In the genomic region with DNA sequence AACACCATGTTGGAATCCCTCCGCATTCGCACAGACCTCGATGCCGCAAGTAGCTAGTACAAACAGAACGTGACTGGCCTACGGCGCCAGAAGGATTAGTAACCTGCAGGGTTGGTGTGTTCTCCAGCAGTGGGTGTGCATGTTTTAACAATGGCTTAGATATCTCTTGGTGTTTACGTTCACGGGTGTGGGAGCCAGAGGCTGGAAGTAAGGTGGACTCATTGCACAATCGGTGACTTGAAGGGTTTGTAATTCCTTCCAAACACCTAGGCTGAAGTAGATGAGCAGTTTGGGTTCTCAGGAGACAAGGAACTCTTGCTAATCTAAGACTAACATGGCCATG, we compare ENCODE assay signal across 16 mouse cellular contexts. TPM values are rescaled to one million over a fixed set of nuclear protein-coding genes. Genes with fewer than 3 reads are reported as not detected.
A peak's percentile ranks its signal among the peaks of the same experiment; 100 is the strongest.
DNase-seq lines count a peak whose midpoint lies in the region; ATAC-seq and TF ChIP-seq lines count a peak whose summit lies in the region.
"Had no signal": no experiment of that assay in that cellular context is flagged by ENCODE, and none has a peak within 500 bp of the region (broad histone marks: within the 10 kb centered on the region; RNA-seq: fewer than 3 reads in every experiment).

No protein-coding gene starts in this region.

- H3K9me3 ChIP-seq in intestine, embryonic 14.5 days (ENCODE audit: control insufficient read depth, low read length), result no peaks in the 10 kb centered on the region
- no peaks in the 10 kb centered on the region for H3K9me3 ChIP-seq in intestine, postnatal 0 days (ENCODE audit: control insufficient read depth)
- no peaks in the 10 kb centered on the region for H3K9me3 ChIP-seq in midbrain, embryonic 12.5 days
- no peaks in the 10 kb centered on the region for H3K9me3 ChIP-seq in midbrain, postnatal 0 days (ENCODE audit: low read length)
- no peaks in the 10 kb centered on the region for H3K9me3 ChIP-seq in stomach, embryonic 15.5 days
- H3K9me3 ChIP-seq: G1E; limb, embryonic 12.5 days had no signal

- H3K36me3 ChIP-seq in intestine, embryonic 14.5 days (ENCODE audit: control insufficient read depth, insufficient read depth, low read length), result peaks cover 43% of the 10 kb centered on the region
- peaks cover 27% of the 10 kb centered on the region for H3K36me3 ChIP-seq in intestine, postnatal 0 days (ENCODE audit: control insufficient read depth, insufficient read depth)
- H3K36me3 ChIP-seq in midbrain, embryonic 12.5 days, result peaks cover 40% of the 10 kb centered on the region
- peaks cover 45% of the 10 kb centered on the region for H3K36me3 ChIP-seq in midbrain, postnatal 0 days (ENCODE audit: insufficient read depth, low read length)
- peaks cover 17% of the 10 kb centered on the region for H3K36me3 ChIP-seq in stomach, embryonic 15.5 days

- no peak for TF ChIP-seq CTCF in intestine, postnatal 0 days (IDR thresholded peaks at IDR 0.05; ENCODE audit: low read depth)
- TF ChIP-seq CTCF in midbrain, postnatal 0 days (IDR thresholded peaks at IDR 0.05), result no peak

- no peak overlapping the region for H3K27ac ChIP-seq in intestine, embryonic 14.5 days (ENCODE audit: low read depth)
- no peak overlapping the region for H3K27ac ChIP-seq in intestine, postnatal 0 days (ENCODE audit: low read depth, low read length)
- H3K27ac ChIP-seq in midbrain, embryonic 12.5 days (replicated peaks), result no peak overlapping the region
- H3K27ac ChIP-seq in midbrain, postnatal 0 days (ENCODE audit: low read depth, low read length), result no peak overlapping the region
- no peak overlapping the region for H3K27ac ChIP-seq in stomach, embryonic 15.5 days
- H3K27ac ChIP-seq: hindbrain, embryonic 14.5 days; limb, embryonic 12.5 days had no signal

- no peak overlapping the region for H3K4me3 ChIP-seq in intestine, embryonic 14.5 days (ENCODE audit: low read depth, low read length)
- H3K4me3 ChIP-seq in intestine, postnatal 0 days (ENCODE audit: low read depth, low read length), result no peak overlapping the region
- H3K4me3 ChIP-seq in midbrain, embryonic 12.5 days, result no peak overlapping the region
- no peak overlapping the region for H3K4me3 ChIP-seq in midbrain, postnatal 0 days (ENCODE audit: low read depth, low read length)
- H3K4me3 ChIP-seq in stomach, embryonic 15.5 days (replicated peaks), result no peak overlapping the region
- H3K4me3 ChIP-seq: limb, embryonic 12.5 days had no signal

- no peaks in the 10 kb centered on the region for H3K27me3 ChIP-seq in intestine, embryonic 14.5 days (replicated peaks; ENCODE audit: control insufficient read depth, insufficient read depth, low read length)
- no peaks in the 10 kb centered on the region for H3K27me3 ChIP-seq in intestine, postnatal 0 days (replicated peaks; ENCODE audit: control insufficient read depth, insufficient read depth, low read length)
- no peaks in the 10 kb centered on the region for H3K27me3 ChIP-seq in midbrain, embryonic 12.5 days
- H3K27me3 ChIP-seq in midbrain, postnatal 0 days (ENCODE audit: insufficient read depth, low read length), result no peaks in the 10 kb centered on the region
- no peaks in the 10 kb centered on the region for H3K27me3 ChIP-seq in stomach, embryonic 15.5 days (replicated peaks)
- H3K27me3 ChIP-seq: limb, embryonic 12.5 days had no signal

- 82% methylated on average over 10 of the region's 10 CpGs for WGBS in intestine, embryonic 14.5 days
- WGBS in intestine, postnatal 0 days, result 48% methylated on average over 10 of the region's 10 CpGs
- 85% methylated on average over 10 of the region's 10 CpGs for WGBS in midbrain, embryonic 12.5 days
- 81% methylated on average over 10 of the region's 10 CpGs for whole genome bisulfite sequencing in midbrain, postnatal 0 days
- WGBS in stomach, embryonic 15.5 days, result 71% methylated on average over 10 of the region's 10 CpGs

- no peak overlapping the region for H3K9ac ChIP-seq in intestine, embryonic 14.5 days (ENCODE audit: low read length)
- H3K9ac ChIP-seq in intestine, postnatal 0 days (ENCODE audit: low read depth, low read length), result no peak overlapping the region
- H3K9ac ChIP-seq in midbrain, embryonic 12.5 days (replicated peaks), result no peak overlapping the region
- no peak overlapping the region for H3K9ac ChIP-seq in midbrain, postnatal 0 days (replicated peaks; ENCODE audit: low read length, poor library complexity, severe bottlenecking)
- no peak overlapping the region for H3K9ac ChIP-seq in stomach, embryonic 15.5 days
- H3K9ac ChIP-seq: hindbrain, embryonic 14.5 days; limb, embryonic 12.5 days; liver, postnatal 0 days had no signal

- peak; percentile 36; the same call in 1 of the 2 replicates for ATAC-seq in intestine, embryonic 14.5 days (replicated peaks; ENCODE audit: low FRiP score, low TSS enrichment, low read depth)
- ATAC-seq in intestine, postnatal 0 days, result no peak
- 0 out of 2 replicates have a peak, but pooled peaks have one; percentile 24 for ATAC-seq in midbrain, embryonic 12.5 days (ENCODE audit: low FRiP score, low read depth)
- ATAC-seq in midbrain, postnatal 0 days (ENCODE audit: low FRiP score), result no peak
- peak; percentile 84 for ATAC-seq in stomach, embryonic 15.5 days (ENCODE audit: insufficient read depth, low FRiP score, low read depth)
- ATAC-seq: CD4-positive, CD25-positive, alpha-beta regulatory T cell, adult 4 months; liver, postnatal 0 days had no signal

- no peak for DNase-seq in intestine, embryonic 14.5 days (ENCODE audit: low spot score)
- no peak for DNase-seq in midbrain, postnatal 0 days (ENCODE audit: low spot score)
- peak; percentile 100 for DNase-seq in gonadal fat pad, adult 2 months (ENCODE audit: low read depth)
- no peak for DNase-seq in kidney, adult 8-10 months
- DNase-seq: cerebellum, adult 9-11 months; gastrocnemius, postnatal 10 days; kidney, adult 9 months; kidney, postnatal 36 days; liver, postnatal 0 days had no signal

- no peak overlapping the region for H3K4me2 ChIP-seq in intestine, embryonic 14.5 days (ENCODE audit: low read length)
- no peak overlapping the region for H3K4me2 ChIP-seq in intestine, postnatal 0 days (replicated peaks; ENCODE audit: low read depth)
- H3K4me2 ChIP-seq in midbrain, embryonic 12.5 days (replicated peaks), result no peak overlapping the region
- H3K4me2 ChIP-seq in midbrain, postnatal 0 days (ENCODE audit: low read depth, low read length, poor library complexity, severe bottlenecking), result no peak overlapping the region
- H3K4me2 ChIP-seq in stomach, embryonic 15.5 days, result no peak overlapping the region
- H3K4me2 ChIP-seq: hindbrain, embryonic 14.5 days; limb, embryonic 12.5 days had no signal

- H3K4me1 ChIP-seq in intestine, embryonic 14.5 days (replicated peaks; ENCODE audit: control insufficient read depth, insufficient read depth, low read length), result no peaks in the 10 kb centered on the region
- no peaks in the 10 kb centered on the region for H3K4me1 ChIP-seq in intestine, postnatal 0 days (replicated peaks; ENCODE audit: control insufficient read depth, insufficient read depth, low read length)
- H3K4me1 ChIP-seq in midbrain, embryonic 12.5 days, result no peaks in the 10 kb centered on the region
- H3K4me1 ChIP-seq in midbrain, postnatal 0 days (ENCODE audit: insufficient read depth, low read length), result no peaks in the 10 kb centered on the region
- no peaks in the 10 kb centered on the region for H3K4me1 ChIP-seq in stomach, embryonic 15.5 days
- H3K4me1 ChIP-seq: limb, embryonic 12.5 days had no signal

RNA-seq across cellular contexts. Expression of a gene that starts 20.1 kb away (rescaled TPM):
- 218 and 236 TPM in 2 replicates for polyA plus RNA-seq in intestine, embryonic 14.5 days (2014; fragmentation: Nextera tagmentation; extraction: Ambion mirVana)
- 54.5 and 63.0 TPM in 2 replicates for polyA plus RNA-seq in intestine, postnatal 0 days (2015; fragmentation: Nextera tagmentation; extraction: Ambion mirVana)
- 494 and 501 TPM in 2 replicates for polyA plus RNA-seq in midbrain, embryonic 12.5 days (2016; fragmentation: Nextera tagmentation; extraction: Ambion mirVana)
- 291 and 374 TPM in 2 replicates for total RNA-seq in midbrain, postnatal 0 days (2014; rRNA removed)
- polyA plus RNA-seq in midbrain, postnatal 0 days (2015; fragmentation: Nextera tagmentation; extraction: Ambion mirVana), result 416 and 428 TPM in 2 replicates
- 61.0 and 76.6 TPM in 2 replicates for polyA plus RNA-seq in gonadal fat pad, adult 2 months (2012; rRNA removed)
- polyA plus RNA-seq in stomach, embryonic 15.5 days (2015; fragmentation: Nextera tagmentation; extraction: Ambion mirVana), result 183 and 196 TPM in 2 replicates

RNA-seq across cellular contexts. Expression of a gene that starts 45.4 kb away (rescaled TPM):
- polyA plus RNA-seq in intestine, embryonic 14.5 days (2014; fragmentation: Nextera tagmentation; extraction: Ambion mirVana), result 0.58 and 0.76 TPM in 2 replicates
- polyA plus RNA-seq in intestine, postnatal 0 days (2015; fragmentation: Nextera tagmentation; extraction: Ambion mirVana), result 0.48 and 0.53 TPM in 2 replicates
- polyA plus RNA-seq in midbrain, embryonic 12.5 days (2016; fragmentation: Nextera tagmentation; extraction: Ambion mirVana), result 1.7 and 2.6 TPM in 2 replicates
- 9.5 and 10.3 TPM in 2 replicates for total RNA-seq in midbrain, postnatal 0 days (2014; rRNA removed)
- 8.6 and 8.7 TPM in 2 replicates for polyA plus RNA-seq in midbrain, postnatal 0 days (2015; fragmentation: Nextera tagmentation; extraction: Ambion mirVana)
- polyA plus RNA-seq in gonadal fat pad, adult 2 months (2012; rRNA removed), result 0.51 and 0.57 TPM in 2 replicates
- 0.67 and 0.71 TPM in 2 replicates for polyA plus RNA-seq in stomach, embryonic 15.5 days (2015; fragmentation: Nextera tagmentation; extraction: Ambion mirVana)

Comparison
In these comparisons a context has a peak if more than half of its experiments do, and no peak if none do; other contexts are left out.
1. ATAC-seq: peak in intestine, embryonic 14.5 days (single experiment), midbrain, embryonic 12.5 days (single experiment) and stomach, embryonic 15.5 days (single experiment); none in intestine, postnatal 0 days (single experiment) and midbrain, postnatal 0 days (single experiment).